Mouse (Mus musculus): Measurements from ENCODE around the gene Zfp229. TPM values are rescaled to one million over a fixed set of nuclear protein-coding genes. Genes with fewer than 3 reads are reported as not detected.
"Not testable (repeated sequence)": the region's sequence is repeated elsewhere in the genome, so short reads cannot be mapped to it uniquely, and the experiment has no call there.

The Zfp229 gene
- total RNA-seq (2012; rRNA removed), result 47.0 and 47.5 TPM in 2 replicates

DNA sequence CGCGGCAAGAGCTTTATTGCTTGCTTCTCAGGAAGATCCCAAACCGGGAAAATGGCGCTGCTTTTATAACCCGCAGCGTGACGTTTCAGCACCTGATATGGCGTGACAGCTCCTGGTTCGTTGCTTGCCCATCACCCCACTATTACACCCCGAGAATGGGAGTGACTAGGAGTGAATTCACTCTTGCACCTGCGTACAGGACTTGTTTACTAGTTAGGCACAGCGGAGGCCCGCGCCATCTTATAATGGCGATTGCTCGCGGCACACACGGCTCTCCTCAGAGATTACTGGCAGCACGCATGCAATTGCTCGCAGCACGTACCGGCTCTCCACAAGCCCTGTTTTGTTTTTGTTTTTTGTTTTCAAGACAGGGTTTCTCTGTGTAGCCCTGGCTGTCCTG, at the start of gene Zfp229:
TSS of gene Zfp229 (plus strand) at position 301 of the 400 bp plus-strand sequence.
- DNase-seq (ENCODE audit: low read depth, low spot score); in situ Hi-C loops (cut with MboI; ENCODE audit: low sequenced_read_pairs in 2 of 2, unreplicated experiment in 2 of 2); H3K9me3 ChIP-seq (ENCODE audit: control insufficient read depth, insufficient read depth, low read depth, low read length); H3K4me1 ChIP-seq (ENCODE audit: control insufficient read depth in 2 of 2, insufficient read depth in 2 of 2, low read length in 2 of 2, poor library complexity in 1 of 2); H3K36me3 ChIP-seq (ENCODE audit: control insufficient read depth, insufficient read depth, low read length, poor library complexity, severe bottlenecking): not testable (repeated sequence)
- peak within 1 kb of the TSS; percentile 81 for H3K9ac ChIP-seq (ENCODE audit: insufficient read depth, low read depth, low read length, poor library complexity, severe bottlenecking)
- peak within 1 kb of the TSS; percentile 71 for H3K27ac ChIP-seq (ENCODE audit: insufficient read depth, low read depth, low read length, poor library complexity, severe bottlenecking)
- peak within 1 kb of the TSS; percentile 77 to 83 for H3K4me3 ChIP-seq (ENCODE audit: insufficient read depth in 1 of 2, low read depth in 1 of 2, low read length in 2 of 2, poor library complexity in 1 of 2, severe bottlenecking in 1 of 2)

DNA sequence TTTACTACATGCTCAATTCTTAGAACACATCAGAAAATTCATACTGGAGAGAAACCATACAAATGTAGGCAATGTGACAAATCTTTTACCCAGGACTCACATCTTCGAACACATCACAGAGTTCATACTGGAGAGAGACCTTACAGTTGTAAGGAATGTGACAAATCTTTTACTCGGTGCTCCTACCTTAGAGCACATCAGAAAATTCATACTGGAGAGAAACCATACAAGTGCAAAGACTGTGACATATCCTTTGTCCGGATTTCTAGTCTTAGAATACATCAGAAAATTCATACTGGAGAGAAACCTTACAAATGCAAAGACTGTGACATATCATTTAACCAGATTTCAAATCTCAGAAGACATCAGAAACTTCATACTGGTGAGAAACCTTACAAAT, 39.0 kb upstream of the Zfp229 start, which contains the start of gene Gm10226:
TSS of gene Gm10226 (plus strand) at position 301 of the 400 bp plus-strand sequence.
- DNase-seq (ENCODE audit: low read depth, low spot score), result no peak
- no peak for TF ChIP-seq CHD2 (IDR thresholded peaks at IDR 0.05; ENCODE audit: low read depth, low read length)
- TF ChIP-seq ZC3H11A (IDR thresholded peaks at IDR 0.05; ENCODE audit: borderline replicate concordance, low read depth, low read length), result no peak
- no peak for TF ChIP-seq HCFC1 (IDR thresholded peaks at IDR 0.05; ENCODE audit: borderline replicate concordance, insufficient read depth, low read length)
- no peak for TF ChIP-seq ZNF384 (IDR thresholded peaks at IDR 0.05; ENCODE audit: low read depth, low read length)
- TF ChIP-seq MAFK (IDR thresholded peaks at IDR 0.05; ENCODE audit: insufficient read depth, low read depth, low read length), result no peak
- in situ Hi-C loops (cut with MboI; ENCODE audit: low sequenced_read_pairs in 2 of 2, unreplicated experiment in 2 of 2), result no loop called here
- Histone ChIP-seq H3K27ac (ENCODE audit: insufficient read depth, low read depth, low read length, poor library complexity, severe bottlenecking) (no peak within 1 kb of the TSS), H3K36me3 (ENCODE audit: control insufficient read depth, insufficient read depth, low read length, poor library complexity, severe bottlenecking) (no peaks in the 10 kb centered on the region), H3K4me3 (ENCODE audit: insufficient read depth in 1 of 2, low read depth in 1 of 2, low read length in 2 of 2, poor library complexity in 1 of 2, severe bottlenecking in 1 of 2) (no peak within 1 kb of the TSS), H3K9ac (ENCODE audit: insufficient read depth, low read depth, low read length, poor library complexity, severe bottlenecking) (no peak within 1 kb of the TSS), H3K9me3 (ENCODE audit: control insufficient read depth, insufficient read depth, low read depth, low read length) (no peaks in the 10 kb centered on the region), H3K4me1 (ENCODE audit: control insufficient read depth in 2 of 2, insufficient read depth in 2 of 2, low read length in 2 of 2, poor library complexity in 1 of 2) (no peaks in the 10 kb centered on the region)

DNA sequence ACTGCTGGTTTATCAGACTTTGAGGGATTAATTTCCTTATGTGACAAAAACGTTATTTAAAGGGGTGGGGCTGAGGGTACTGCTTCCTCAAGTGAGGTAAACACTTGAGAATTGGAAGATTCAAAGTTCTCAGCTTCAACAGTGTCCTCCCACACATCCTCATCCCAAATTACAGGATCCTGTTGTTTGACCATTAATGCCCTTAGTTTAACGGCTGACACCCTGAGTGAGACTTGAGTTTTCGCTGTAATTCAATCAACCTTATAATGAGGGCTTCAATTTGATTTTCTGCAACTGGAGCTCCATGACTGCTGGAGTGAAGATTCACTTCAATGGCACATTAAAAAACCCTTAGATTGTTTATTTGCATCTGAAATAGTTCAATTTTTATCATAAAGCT, 37.3 kb upstream of the Zfp229 start:
- in situ Hi-C loops (cut with MboI; ENCODE audit: low sequenced_read_pairs in 2 of 2, unreplicated experiment in 2 of 2), result no loop called here
- TF ChIP-seq CHD2 (IDR thresholded peaks at IDR 0.05; ENCODE audit: low read depth, low read length) (no peak), MAFK (IDR thresholded peaks at IDR 0.05; ENCODE audit: insufficient read depth, low read depth, low read length) (no peak), HCFC1 (IDR thresholded peaks at IDR 0.05; ENCODE audit: borderline replicate concordance, insufficient read depth, low read length) (no peak), ZC3H11A (IDR thresholded peaks at IDR 0.05; ENCODE audit: borderline replicate concordance, low read depth, low read length) (no peak), ZNF384 (IDR thresholded peaks at IDR 0.05; ENCODE audit: low read depth, low read length) (no peak)
- Histone ChIP-seq H3K4me1 (ENCODE audit: control insufficient read depth in 2 of 2, insufficient read depth in 2 of 2, low read length in 2 of 2, poor library complexity in 1 of 2) (no peaks in the 10 kb centered on the region), H3K36me3 (ENCODE audit: control insufficient read depth, insufficient read depth, low read length, poor library complexity, severe bottlenecking) (no peaks in the 10 kb centered on the region), H3K9me3 (ENCODE audit: control insufficient read depth, insufficient read depth, low read depth, low read length) (no peaks in the 10 kb centered on the region), H3K4me3 (ENCODE audit: insufficient read depth in 1 of 2, low read depth in 1 of 2, low read length in 2 of 2, poor library complexity in 1 of 2, severe bottlenecking in 1 of 2) (no peak overlapping the region), H3K9ac (ENCODE audit: insufficient read depth, low read depth, low read length, poor library complexity, severe bottlenecking) (no peak overlapping the region), H3K27ac (ENCODE audit: insufficient read depth, low read depth, low read length, poor library complexity, severe bottlenecking) (no peak overlapping the region)
- DNase-seq (ENCODE audit: low read depth, low spot score), result no peak

DNA sequence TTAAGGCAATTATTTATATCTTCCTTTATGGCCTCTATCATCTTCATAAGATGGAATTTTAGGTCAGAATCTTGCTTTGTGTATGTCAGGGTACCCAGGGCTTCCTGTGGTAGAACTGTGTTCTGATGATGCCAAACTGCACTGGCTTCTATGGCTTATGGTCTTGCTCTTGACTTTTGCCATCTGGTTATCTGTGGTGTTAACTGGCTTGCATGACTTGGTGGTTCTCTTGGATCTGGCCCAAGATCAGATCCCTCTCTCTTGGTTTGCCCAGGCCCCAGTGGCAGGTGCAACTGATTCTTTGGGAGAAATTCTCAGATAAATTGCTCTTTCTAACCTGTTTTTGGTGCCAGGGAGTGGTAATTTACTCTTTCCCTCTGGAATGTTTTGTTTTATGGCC, 34.5 kb upstream of the Zfp229 start:
- Histone ChIP-seq H3K9me3 (ENCODE audit: control insufficient read depth, insufficient read depth, low read depth, low read length) (no peaks in the 10 kb centered on the region), H3K9ac (ENCODE audit: insufficient read depth, low read depth, low read length, poor library complexity, severe bottlenecking) (no peak overlapping the region), H3K27ac (ENCODE audit: insufficient read depth, low read depth, low read length, poor library complexity, severe bottlenecking) (no peak overlapping the region), H3K4me3 (ENCODE audit: insufficient read depth in 1 of 2, low read depth in 1 of 2, low read length in 2 of 2, poor library complexity in 1 of 2, severe bottlenecking in 1 of 2) (no peak overlapping the region), H3K4me1 (ENCODE audit: control insufficient read depth in 2 of 2, insufficient read depth in 2 of 2, low read length in 2 of 2, poor library complexity in 1 of 2) (no peaks in the 10 kb centered on the region), H3K36me3 (ENCODE audit: control insufficient read depth, insufficient read depth, low read length, poor library complexity, severe bottlenecking) (no peaks in the 10 kb centered on the region)
- no peak for DNase-seq (ENCODE audit: low read depth, low spot score)
- in situ Hi-C loops (cut with MboI; ENCODE audit: low sequenced_read_pairs in 2 of 2, unreplicated experiment in 2 of 2), result no loop called here
- no peak for TF ChIP-seq MAFK (IDR thresholded peaks at IDR 0.05; ENCODE audit: insufficient read depth, low read depth, low read length)

DNA sequence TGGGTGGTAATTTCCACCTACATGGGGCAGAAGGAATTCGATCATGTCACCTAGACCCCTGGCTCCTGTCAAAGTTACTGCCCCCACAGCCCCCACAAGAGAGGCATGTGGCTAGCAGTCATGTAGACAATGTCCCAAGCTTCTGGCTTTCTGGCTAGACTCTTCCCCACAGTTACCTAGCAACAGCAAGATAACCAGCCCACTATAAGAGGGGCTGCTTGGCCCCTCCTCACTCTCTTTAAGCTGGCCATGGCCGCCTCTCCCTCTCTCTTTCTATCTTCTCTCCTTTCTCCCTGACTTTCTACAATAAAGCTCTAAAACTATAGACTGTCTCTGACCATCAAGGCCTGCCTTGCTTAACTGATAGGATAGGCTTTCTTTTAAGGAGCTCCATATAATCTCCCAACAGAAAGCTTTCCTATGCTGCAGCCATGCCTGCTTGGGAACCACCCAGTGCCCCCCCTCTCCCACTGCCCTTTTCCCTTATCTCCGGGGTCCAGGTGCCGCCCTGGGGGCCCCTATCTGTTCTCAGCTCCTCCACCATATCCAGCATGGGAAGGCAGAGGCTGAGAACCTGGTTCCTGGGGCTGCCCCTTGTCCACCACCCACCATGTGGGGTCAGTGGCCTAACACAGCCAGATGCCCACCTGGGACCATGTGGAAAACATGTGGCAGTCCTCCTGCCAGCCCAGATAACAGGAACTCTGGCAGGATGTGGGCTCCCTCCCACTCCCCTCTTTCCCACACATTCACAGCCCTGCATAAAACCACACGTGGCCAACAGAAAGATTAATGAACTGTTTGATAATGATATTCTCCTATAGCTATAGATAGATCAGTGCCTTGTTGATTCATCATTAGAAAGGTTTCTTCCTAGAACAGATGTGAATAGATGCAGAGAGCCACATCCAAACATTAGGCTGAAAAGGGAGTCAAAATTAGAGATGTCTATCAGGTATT, 28.0 kb upstream of the Zfp229 start:
- TF ChIP-seq MAFK (IDR thresholded peaks at IDR 0.05; ENCODE audit: insufficient read depth, low read depth, low read length) (no peak), CHD2 (IDR thresholded peaks at IDR 0.05; ENCODE audit: low read depth, low read length) (no peak), ZC3H11A (IDR thresholded peaks at IDR 0.05; ENCODE audit: borderline replicate concordance, low read depth, low read length) (no peak), ZNF384 (IDR thresholded peaks at IDR 0.05; ENCODE audit: low read depth, low read length) (no peak), HCFC1 (IDR thresholded peaks at IDR 0.05; ENCODE audit: borderline replicate concordance, insufficient read depth, low read length) (no peak)
- in situ Hi-C loops (cut with MboI; ENCODE audit: low sequenced_read_pairs in 2 of 2, unreplicated experiment in 2 of 2), result no loop called here
- no peak for DNase-seq (ENCODE audit: low read depth, low spot score)
- H3K9me3 ChIP-seq (ENCODE audit: control insufficient read depth, insufficient read depth, low read depth, low read length), result no peaks in the 10 kb centered on the region
- H3K27ac ChIP-seq (ENCODE audit: insufficient read depth, low read depth, low read length, poor library complexity, severe bottlenecking), result no peak overlapping the region
- H3K9ac ChIP-seq (ENCODE audit: insufficient read depth, low read depth, low read length, poor library complexity, severe bottlenecking), result no peak overlapping the region
- no peak overlapping the region for H3K4me3 ChIP-seq (ENCODE audit: insufficient read depth in 1 of 2, low read depth in 1 of 2, low read length in 2 of 2, poor library complexity in 1 of 2, severe bottlenecking in 1 of 2)
- H3K4me1 ChIP-seq (ENCODE audit: control insufficient read depth in 2 of 2, insufficient read depth in 2 of 2, low read length in 2 of 2, poor library complexity in 1 of 2), result no peaks in the 10 kb centered on the region
- H3K36me3 ChIP-seq (ENCODE audit: control insufficient read depth, insufficient read depth, low read length, poor library complexity, severe bottlenecking), result no peaks in the 10 kb centered on the region
